Mouse (Mus musculus): ENCODE results near the gene Spaar.

Spaar gene

DNA sequence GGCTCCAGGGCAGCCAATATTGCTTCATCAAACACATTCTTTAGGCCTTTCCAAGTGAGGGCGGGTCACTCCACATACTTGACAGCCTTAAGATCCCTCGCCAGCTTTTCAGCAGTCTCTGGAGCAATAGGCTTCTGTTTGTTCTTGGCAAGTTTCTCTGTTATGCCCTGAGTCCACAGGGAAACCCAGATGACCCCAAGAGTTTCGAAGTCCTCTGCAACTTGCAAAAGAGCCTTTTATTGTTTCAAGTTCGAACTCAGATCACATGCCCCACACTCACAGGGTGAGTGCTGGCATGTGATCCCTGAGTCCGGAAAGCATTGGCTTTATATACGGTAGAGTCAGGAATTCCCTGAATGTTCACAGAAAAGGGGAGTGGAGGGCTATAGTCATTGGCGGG, 69.1 kb downstream of the Spaar start:
- DNase-seq (ENCODE audit: low read depth, low spot score): no peak
